8 mouse cellular contexts compared by ENCODE assay signal in the genomic region with DNA sequence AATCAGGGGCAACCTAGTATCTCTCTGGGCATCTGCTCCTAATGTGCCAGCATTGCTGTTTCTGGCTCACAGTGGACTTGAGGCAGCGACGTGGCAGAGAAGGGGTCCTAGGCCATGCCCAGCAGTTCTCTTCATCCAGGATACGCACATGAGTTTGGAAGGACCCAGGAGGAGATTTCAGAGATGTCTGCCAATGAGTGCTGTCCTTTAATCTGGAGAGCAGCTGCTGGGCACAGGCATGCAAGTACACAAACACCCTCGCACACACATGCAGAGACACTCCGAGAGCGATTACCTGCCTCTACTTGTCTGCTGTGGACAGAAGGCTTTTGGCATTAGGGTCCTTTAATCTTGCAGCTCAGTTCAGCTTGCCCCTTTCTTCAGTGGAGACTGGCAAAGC. TPM values are rescaled to one million over a fixed set of nuclear protein-coding genes. Genes with fewer than 3 reads are reported as not detected.
DNase-seq lines count a peak whose midpoint lies in the region; ATAC-seq lines count a peak whose summit lies in the region.

Gene Filip1l (plus strand): TSS at position 343 of the 400 bp plus-strand sequence.

- no peak for DNase-seq in lung, postnatal 4 days
- DNase-seq in embryonic facial prominence, embryonic 11.5 days (ENCODE audit: low spot score) = no peak
- DNase-seq in retina, embryonic 14.5 days (ENCODE audit: low spot score) = no peak

- H3K27ac ChIP-seq in lung, embryonic 16.5 days (ENCODE audit: low read length) = no peak within 1 kb of the TSS
- no peak within 1 kb of the TSS for H3K27ac ChIP-seq in embryonic facial prominence, embryonic 11.5 days (replicated peaks; ENCODE audit: low read depth, low read length)
- peak within 1 kb of the TSS; percentile 83 for H3K27ac ChIP-seq in heart, embryonic 15.5 days
- no peak within 1 kb of the TSS for H3K27ac ChIP-seq in neural tube, embryonic 14.5 days (ENCODE audit: low read depth, low read length)
- H3K27ac ChIP-seq in liver, embryonic 12.5 days = no peak within 1 kb of the TSS
- no peak within 1 kb of the TSS for H3K27ac ChIP-seq in hindbrain, embryonic 16.5 days (ENCODE audit: low read depth, low read length)

- H3K4me1 ChIP-seq in lung, embryonic 16.5 days (replicated peaks; ENCODE audit: control insufficient read depth, insufficient read depth, low read length) = no peaks in the 10 kb centered on the region
- no peaks in the 10 kb centered on the region for H3K4me1 ChIP-seq in embryonic facial prominence, embryonic 11.5 days (ENCODE audit: control insufficient read depth, insufficient read depth, low read length)
- peaks cover 20% of the 10 kb centered on the region for H3K4me1 ChIP-seq in heart, embryonic 15.5 days (replicated peaks)
- H3K4me1 ChIP-seq in neural tube, embryonic 14.5 days (ENCODE audit: control insufficient read depth, insufficient read depth, low read length) = no peaks in the 10 kb centered on the region
- no peaks in the 10 kb centered on the region for H3K4me1 ChIP-seq in liver, embryonic 12.5 days
- H3K4me1 ChIP-seq in hindbrain, embryonic 16.5 days (ENCODE audit: control insufficient read depth, insufficient read depth, low read depth, low read length) = peaks cover 3% of the 10 kb centered on the region; the same call in 1 of the 2 replicates

- 69% methylated on average over 6 of the region's 6 CpGs for WGBS in lung, embryonic 16.5 days
- WGBS in embryonic facial prominence, embryonic 11.5 days = 70% methylated on average over 6 of the region's 6 CpGs
- WGBS in heart, embryonic 15.5 days = 61% methylated on average over 6 of the region's 6 CpGs
- WGBS in neural tube, embryonic 14.5 days = 78% methylated on average over 6 of the region's 6 CpGs
- 88% methylated on average over 6 of the region's 6 CpGs for whole genome bisulfite sequencing in liver, embryonic 12.5 days (ENCODE audit: insufficient replicate concordance)
- WGBS in hindbrain, embryonic 16.5 days = 74% methylated on average over 6 of the region's 6 CpGs

- no peaks in the 10 kb centered on the region for H3K27me3 ChIP-seq in lung, embryonic 16.5 days (ENCODE audit: control insufficient read depth, insufficient read depth, low read depth, low read length)
- no peaks in the 10 kb centered on the region for H3K27me3 ChIP-seq in embryonic facial prominence, embryonic 11.5 days (ENCODE audit: control insufficient read depth, insufficient read depth, low read length)
- H3K27me3 ChIP-seq in heart, embryonic 15.5 days = no peaks in the 10 kb centered on the region
- no peaks in the 10 kb centered on the region for H3K27me3 ChIP-seq in neural tube, embryonic 14.5 days (ENCODE audit: control insufficient read depth, insufficient read depth, low read length)
- H3K27me3 ChIP-seq in liver, embryonic 12.5 days (replicated peaks) = no peaks in the 10 kb centered on the region
- H3K27me3 ChIP-seq in hindbrain, embryonic 16.5 days (replicated peaks; ENCODE audit: control insufficient read depth, insufficient read depth, low read length) = no peaks in the 10 kb centered on the region

- ATAC-seq in lung, embryonic 16.5 days (ENCODE audit: low read depth) = no peak
- no peak for ATAC-seq in embryonic facial prominence, embryonic 11.5 days (replicated peaks; ENCODE audit: insufficient number of reproducible peaks, low FRiP score, low TSS enrichment, low read depth)
- ATAC-seq in heart, embryonic 15.5 days (replicated peaks; ENCODE audit: insufficient number of reproducible peaks, insufficient read depth, low FRiP score, low read depth) = 0 out of 2 replicates have a peak, but pooled peaks have one; percentile 24
- ATAC-seq in neural tube, embryonic 14.5 days (ENCODE audit: low read depth) = peak; percentile 21; the same call in 1 of the 2 replicates
- no peak for ATAC-seq in liver, embryonic 12.5 days
- no peak for ATAC-seq in hindbrain, embryonic 16.5 days

- no peak within 1 kb of the TSS for H3K4me2 ChIP-seq in lung, embryonic 16.5 days (ENCODE audit: low read depth, low read length)
- H3K4me2 ChIP-seq in embryonic facial prominence, embryonic 11.5 days (ENCODE audit: low read depth, low read length) = no peak within 1 kb of the TSS
- H3K4me2 ChIP-seq in heart, embryonic 15.5 days = peak within 1 kb of the TSS; percentile 57
- H3K4me2 ChIP-seq in neural tube, embryonic 14.5 days (ENCODE audit: low read depth, low read length) = no peak within 1 kb of the TSS
- no peak within 1 kb of the TSS for H3K4me2 ChIP-seq in liver, embryonic 12.5 days
- no peak within 1 kb of the TSS for H3K4me2 ChIP-seq in hindbrain, embryonic 16.5 days (ENCODE audit: low read length)

- no peak within 1 kb of the TSS for H3K9ac ChIP-seq in lung, embryonic 16.5 days (ENCODE audit: low read length)
- H3K9ac ChIP-seq in embryonic facial prominence, embryonic 11.5 days (replicated peaks; ENCODE audit: low read length) = no peak within 1 kb of the TSS
- peak within 1 kb of the TSS; percentile 38 for H3K9ac ChIP-seq in heart, embryonic 15.5 days
- H3K9ac ChIP-seq in neural tube, embryonic 14.5 days (replicated peaks; ENCODE audit: low read depth, low read length) = no peak within 1 kb of the TSS
- H3K9ac ChIP-seq in liver, embryonic 12.5 days = no peak within 1 kb of the TSS
- H3K9ac ChIP-seq in hindbrain, embryonic 16.5 days (ENCODE audit: low read depth, low read length) = no peak within 1 kb of the TSS

- no peak within 1 kb of the TSS for H3K4me3 ChIP-seq in lung, embryonic 16.5 days (ENCODE audit: low read length)
- H3K4me3 ChIP-seq in embryonic facial prominence, embryonic 11.5 days (ENCODE audit: low read depth, low read length) = no peak within 1 kb of the TSS
- H3K4me3 ChIP-seq in heart, embryonic 15.5 days = peak within 1 kb of the TSS; percentile 41
- no peak within 1 kb of the TSS for H3K4me3 ChIP-seq in neural tube, embryonic 14.5 days (ENCODE audit: low read depth, low read length)
- H3K4me3 ChIP-seq in liver, embryonic 12.5 days = no peak within 1 kb of the TSS
- no peak within 1 kb of the TSS for H3K4me3 ChIP-seq in hindbrain, embryonic 16.5 days (ENCODE audit: low read length)

- no peaks in the 10 kb centered on the region for H3K9me3 ChIP-seq in lung, embryonic 16.5 days (ENCODE audit: control insufficient read depth, low read length)
- H3K9me3 ChIP-seq in embryonic facial prominence, embryonic 11.5 days (replicated peaks; ENCODE audit: control insufficient read depth, low read length) = no peaks in the 10 kb centered on the region
- H3K9me3 ChIP-seq in heart, embryonic 15.5 days (replicated peaks) = no peaks in the 10 kb centered on the region
- H3K9me3 ChIP-seq in neural tube, embryonic 14.5 days (ENCODE audit: control insufficient read depth, low read length) = no peaks in the 10 kb centered on the region
- no peaks in the 10 kb centered on the region for H3K9me3 ChIP-seq in liver, embryonic 12.5 days (replicated peaks)
- no peaks in the 10 kb centered on the region for H3K9me3 ChIP-seq in hindbrain, embryonic 16.5 days (ENCODE audit: control insufficient read depth, low read length)

- H3K36me3 ChIP-seq in lung, embryonic 16.5 days (ENCODE audit: control insufficient read depth, insufficient read depth, low read length) = no peaks in the 10 kb centered on the region
- H3K36me3 ChIP-seq in embryonic facial prominence, embryonic 11.5 days (replicated peaks; ENCODE audit: control insufficient read depth, insufficient read depth, low read depth, low read length) = no peaks in the 10 kb centered on the region
- H3K36me3 ChIP-seq in heart, embryonic 15.5 days = no peaks in the 10 kb centered on the region
- no peaks in the 10 kb centered on the region for H3K36me3 ChIP-seq in neural tube, embryonic 14.5 days (ENCODE audit: control insufficient read depth, insufficient read depth, low read length)
- H3K36me3 ChIP-seq in liver, embryonic 12.5 days = no peaks in the 10 kb centered on the region
- H3K36me3 ChIP-seq in hindbrain, embryonic 16.5 days (ENCODE audit: control insufficient read depth, insufficient read depth, low read length) = no peaks in the 10 kb centered on the region

RNA-seq across cellular contexts. Expression of gene Filip1l, which starts in this region (rescaled TPM):
- 28.0 and 32.6 TPM in 2 replicates for polyA plus RNA-seq in lung, embryonic 16.5 days (2015; fragmentation: Nextera tagmentation; extraction: Ambion mirVana)
- 24.1 and 24.2 TPM in 2 replicates for polyA plus RNA-seq in embryonic facial prominence, embryonic 11.5 days (2014; fragmentation: Nextera tagmentation; extraction: Ambion mirVana)
- 24.0 and 25.0 TPM in 2 replicates for polyA plus RNA-seq in heart, embryonic 15.5 days (2015; fragmentation: Nextera tagmentation; extraction: Ambion mirVana)
- 1.8 and 4.0 TPM in 2 replicates for polyA plus RNA-seq in neural tube, embryonic 14.5 days (2014; fragmentation: Nextera tagmentation; extraction: Ambion mirVana)
- polyA plus RNA-seq in liver, embryonic 12.5 days (2016; fragmentation: Nextera tagmentation; extraction: Ambion mirVana) = 3.8 and 4.3 TPM in 2 replicates
- polyA plus RNA-seq in hindbrain, embryonic 16.5 days (2015; fragmentation: Nextera tagmentation; extraction: Ambion mirVana) = 2.2 and 3.2 TPM in 2 replicates

Comparison
In these comparisons a context has a peak if more than half of its experiments do, and no peak if none do; other contexts are left out.
1. ATAC-seq: peak in heart, embryonic 15.5 days (single experiment) and neural tube, embryonic 14.5 days (single experiment); none in lung, embryonic 16.5 days (single experiment), embryonic facial prominence, embryonic 11.5 days (single experiment), liver, embryonic 12.5 days (single experiment) and hindbrain, embryonic 16.5 days (single experiment).